Mouse (Mus musculus) ES-E14 (cell line): ENCODE measurements around the gene Bnc2. TPM values are rescaled to one million over a fixed set of nuclear protein-coding genes. Genes with fewer than 3 reads are reported as not detected.

Experiments
- DNase-seq: peaks from one replicate; pipeline ENCODE4 v3.0.0-alpha.2; 2013; ENCODE audit warnings: low read depth, low spot score
- H3K27ac ChIP-seq: 2 replicates; pipeline ENCODE4 v1.5.1; 2012; ENCODE audit warnings: low read depth, mild to moderate bottlenecking, low read length, moderate library complexity, mixed read lengths; ENCODE audit not compliant: poor library complexity, insufficient read depth, severe bottlenecking
- H3K36me3 ChIP-seq: 2 replicates; pipeline ENCODE4 v1.6.1; 2012; ENCODE audit warnings: mild to moderate bottlenecking, low read length, moderate library complexity, mixed read lengths; ENCODE audit not compliant: control insufficient read depth, poor library complexity, insufficient read depth, severe bottlenecking
- H3K4me1 ChIP-seq, 2 experiments: fragments of 150-350 bp in 1 of 2; sonication (generic) in 1 of 2; 2 replicates each; pipeline ENCODE4 v1.6.1; 2012; ENCODE audit warnings: low read length in 2 of 2, mild to moderate bottlenecking in 1 of 2, mixed read lengths in 1 of 2; ENCODE audit not compliant: control insufficient read depth in 2 of 2, insufficient read depth in 2 of 2, poor library complexity in 1 of 2
- H3K4me3 ChIP-seq, 2 experiments: fragments of 150-350 bp in 1 of 2; sonication (generic) in 1 of 2; 2 replicates each; pipeline ENCODE4 v1.5.1; 2012; ENCODE audit warnings: low read length in 2 of 2, low read depth in 1 of 2, mild to moderate bottlenecking in 1 of 2, mixed read lengths in 1 of 2; ENCODE audit not compliant: insufficient read depth in 1 of 2, poor library complexity in 1 of 2, severe bottlenecking in 1 of 2
- H3K9ac ChIP-seq: 2 replicates; pipeline ENCODE4 v1.6.1; 2012; ENCODE audit warnings: low read depth, mild to moderate bottlenecking, low read length, mixed read lengths; ENCODE audit not compliant: poor library complexity, insufficient read depth, severe bottlenecking
- H3K9me3 ChIP-seq: fragments of 150-350 bp; sonication (generic); 2 replicates; pipeline ENCODE4 v1.6.1; 2012; ENCODE audit warnings: low read depth, mild to moderate bottlenecking, low read length; ENCODE audit not compliant: control insufficient read depth, insufficient read depth
- CHD2 ChIP-seq: IDR thresholded peaks from 2 replicates; pipeline ENCODE4 v1.6.1; 2014; ENCODE audit warnings: mild to moderate bottlenecking, low read depth, low read length, inconsistent platforms
- HCFC1 ChIP-seq: IDR thresholded peaks from 2 replicates; pipeline ENCODE4 v1.6.1; 2012; ENCODE audit warnings: low read length, inconsistent platforms, borderline replicate concordance; ENCODE audit not compliant: insufficient read depth
- MAFK ChIP-seq: IDR thresholded peaks from 2 replicates; pipeline ENCODE4 v1.6.1; 2014; ENCODE audit warnings: mild to moderate bottlenecking, low read depth, low read length, inconsistent platforms; ENCODE audit not compliant: insufficient read depth
- ZC3H11A ChIP-seq: IDR thresholded peaks from 2 replicates; pipeline ENCODE4 v1.6.1; 2012; ENCODE audit warnings: low read depth, mild to moderate bottlenecking, inconsistent platforms, low read length, borderline replicate concordance
- ZNF384 ChIP-seq: IDR thresholded peaks from 2 replicates; pipeline ENCODE4 v1.6.1; 2012; ENCODE audit warnings: low read depth, low read length, inconsistent platforms
- in situ Hi-C, 2 experiments: fragments of 600-800 bp; cut with MboI; formaldehyde crosslinking; loops; one replicate each; pipeline ENCODE4 v1.15.1; 2025; ENCODE audit warnings: low sequenced_read_pairs in 2 of 2, inconsistent platforms in 1 of 2; ENCODE audit not compliant: unreplicated experiment in 2 of 2
- total RNA-seq: library from RNA; depleted of rRNA; stranded (reverse); fragments of 300-350 nt; gene quantifications from 2 replicates; pipeline ENCODE4 v1.2.3, GENCODE M21; 2012

Gene Bnc2
- total RNA-seq, 1 experiment = 15.1 TPM

DNA sequence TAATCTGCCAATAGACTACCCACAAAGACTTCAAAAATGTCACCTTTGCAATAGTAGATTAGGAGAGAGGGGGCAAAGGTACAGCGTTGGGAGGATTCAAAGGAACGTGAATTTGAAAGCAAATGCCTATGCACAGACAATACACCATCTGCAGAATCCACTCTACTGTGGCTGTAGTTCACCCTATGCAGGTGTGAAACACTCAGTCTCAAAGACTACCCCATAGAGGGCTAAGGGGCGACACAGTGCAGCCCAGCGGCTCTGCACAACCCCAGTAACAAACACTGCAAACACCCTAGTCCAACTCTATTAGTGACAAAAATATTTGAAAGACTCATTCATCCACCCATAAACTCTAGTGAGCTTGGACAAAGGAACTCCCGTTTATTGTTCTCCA lies 218.2 kb downstream of the Bnc2 start:
- H3K4me1 ChIP-seq = peaks cover 0 to 4% of the 10 kb centered on the region in 2 experiments; a peak in 1 of 4 replicates
- no peak for DNase-seq
- H3K4me3 ChIP-seq = no peak overlapping the region
- no peaks in the 10 kb centered on the region for H3K36me3 ChIP-seq
- TF ChIP-seq ZC3H11A = no peak
- TF ChIP-seq CHD2 = no peak
- TF ChIP-seq MAFK = no peak
- no peak for TF ChIP-seq ZNF384
- no peak for TF ChIP-seq HCFC1
- in situ Hi-C loops = no loop called here
- H3K9ac ChIP-seq = no peak overlapping the region
- no peaks in the 10 kb centered on the region for H3K9me3 ChIP-seq
- H3K27ac ChIP-seq = no peak overlapping the region

DNA sequence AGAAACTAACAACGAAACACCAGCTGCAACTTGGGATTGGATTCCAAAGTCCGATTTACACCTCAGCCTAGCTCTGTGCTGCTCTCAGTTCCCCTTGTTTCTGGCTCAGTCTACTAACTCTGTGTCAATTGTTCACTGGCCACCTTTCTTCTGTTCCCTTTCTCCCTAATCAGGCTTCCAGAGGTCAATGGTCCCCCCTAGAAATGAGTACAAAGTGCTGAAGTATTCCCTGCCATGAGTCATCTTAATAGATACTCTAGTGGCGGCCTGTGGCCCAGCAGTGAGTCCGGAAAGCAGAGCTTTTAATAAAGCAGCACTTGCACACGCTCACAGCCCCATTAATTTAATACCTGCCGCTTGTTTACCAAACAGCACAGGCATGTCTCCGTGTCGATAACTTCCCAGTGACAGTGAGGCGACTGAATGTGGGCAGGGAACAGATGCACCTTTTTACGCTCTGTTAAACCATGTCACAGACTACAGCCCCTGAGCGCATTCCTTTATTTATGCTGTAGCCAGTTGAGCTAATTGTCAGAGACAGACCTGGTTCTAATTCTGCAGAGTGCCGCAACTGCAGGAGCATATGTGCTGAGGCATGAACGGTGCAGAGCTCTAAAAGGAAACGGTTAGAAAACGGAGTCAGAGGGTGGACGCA lies 218.8 kb downstream of the Bnc2 start:
- TF ChIP-seq ZNF384 (no peak), ZC3H11A (no peak), MAFK (no peak), CHD2 (no peak), HCFC1 (no peak)

GRCm38 (mm10) chr4:84454493-84454892 lies 220.6 kb downstream of the Bnc2 start:
- no peak overlapping the region for H3K4me3 ChIP-seq
- H3K4me1 ChIP-seq = peaks cover 0 to 4% of the 10 kb centered on the region in 2 experiments; a peak in 1 of 4 replicates
- in situ Hi-C loops = no loop called here
- no peak overlapping the region for H3K27ac ChIP-seq
- TF ChIP-seq CHD2 (no peak), ZNF384 (no peak), HCFC1 (no peak), MAFK (no peak), ZC3H11A (no peak)
- no peak for DNase-seq
- no peak overlapping the region for H3K9ac ChIP-seq
- no peaks in the 10 kb centered on the region for H3K36me3 ChIP-seq
- H3K9me3 ChIP-seq = no peaks in the 10 kb centered on the region

More for the DNA sequence above, 218.8 kb downstream of the Bnc2 start:
- DNase-seq = no peak
- no peak overlapping the region for H3K9ac ChIP-seq
- in situ Hi-C loops = no loop called here
- no peak overlapping the region for H3K27ac ChIP-seq
- H3K9me3 ChIP-seq = no peaks in the 10 kb centered on the region
- H3K4me1 ChIP-seq = peaks cover 0 to 4% of the 10 kb centered on the region in 2 experiments; a peak in 1 of 4 replicates
- no peaks in the 10 kb centered on the region for H3K36me3 ChIP-seq
- H3K4me3 ChIP-seq = no peak overlapping the region

- no peak overlapping the region for H3K4me3 ChIP-seq
- no peak overlapping the region for H3K9ac ChIP-seq
- H3K9me3 ChIP-seq = no peaks in the 10 kb centered on the region
- H3K36me3 ChIP-seq = no peaks in the 10 kb centered on the region
- DNase-seq = no peak
- no peak overlapping the region for H3K27ac ChIP-seq
- peaks cover 0 to 4% of the 10 kb centered on the region in 2 experiments; a peak in 1 of 4 replicates for H3K4me1 ChIP-seq
- in situ Hi-C loops = no loop called here
- no peak for TF ChIP-seq ZNF384
Observed at GRCm38 (mm10) chr4:84453586-84453985, 221.5 kb downstream of the Bnc2 start.

- no peak for DNase-seq
- no peak overlapping the region for H3K9ac ChIP-seq
- no peak for TF ChIP-seq ZNF384
- no peak for TF ChIP-seq CHD2
- TF ChIP-seq MAFK = no peak
- no peak for TF ChIP-seq HCFC1
- no peak for TF ChIP-seq ZC3H11A
- H3K4me1 ChIP-seq = peaks cover 0 to 4% of the 10 kb centered on the region in 2 experiments; a peak in 1 of 4 replicates
- H3K36me3 ChIP-seq = no peaks in the 10 kb centered on the region
- in situ Hi-C loops = no loop called here
- no peak overlapping the region for H3K4me3 ChIP-seq
- no peaks in the 10 kb centered on the region for H3K9me3 ChIP-seq
- no peak overlapping the region for H3K27ac ChIP-seq
Observed at GRCm38 (mm10) chr4:84452642-84453041, 222.4 kb downstream of the Bnc2 start.
